Mouse (Mus musculus) bone marrow macrophage, adult 2 months (primary cell): ENCODE measurements at regions not wholly inside any gene's neighbourhood (a gene's known extent, or its start where the extent isn't known, plus 50 kb on each side); places are given as distances from the start of the nearest gene placed in this dataset.

Experiments used
- H3K27ac ChIP-seq: 2 replicates; pipeline ENCODE4 v1.5.1; 2012; ENCODE audit warnings: low read depth, low read length; ENCODE audit not compliant: insufficient read depth
- H3K4me1 ChIP-seq: 2 replicates; pipeline ENCODE4 v1.6.1; 2012; ENCODE audit warnings: low read length; ENCODE audit not compliant: control insufficient read depth, insufficient read depth
- H3K4me3 ChIP-seq: 2 replicates; pipeline ENCODE4 v1.5.1; 2012; ENCODE audit warnings: mild to moderate bottlenecking, low read length, moderate library complexity; ENCODE audit not compliant: insufficient read depth
- CTCF ChIP-seq: IDR thresholded peaks from 2 replicates; pipeline ENCODE4 v1.5.1; 2012; ENCODE audit warnings: low read depth, mild to moderate bottlenecking, low read length, moderate library complexity
- POLR2A ChIP-seq: IDR thresholded peaks from 2 replicates; pipeline ENCODE4 v1.6.1; 2012; ENCODE audit warnings: mild to moderate bottlenecking, low read depth, low read length, borderline replicate concordance

DNA sequence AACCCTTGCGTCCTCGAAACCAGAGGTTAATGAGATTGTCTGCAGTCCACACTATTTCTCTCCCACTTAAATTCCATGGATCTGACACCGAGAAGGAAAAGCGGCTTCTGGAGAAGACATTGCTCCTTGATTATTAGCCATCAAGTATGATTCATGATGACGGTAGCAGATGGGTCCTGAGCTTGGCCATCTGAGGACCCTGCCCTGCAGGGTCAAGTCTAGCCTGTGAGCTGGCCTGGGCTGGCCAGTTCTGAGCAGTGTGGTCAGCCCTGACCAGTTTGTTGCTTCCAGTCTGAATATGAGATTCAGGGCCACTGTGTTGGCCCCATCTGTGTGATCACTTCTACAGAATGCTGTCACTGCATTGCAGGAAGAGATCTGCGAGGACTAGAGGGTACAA, 1275.9 kb upstream of the A1bg start:
- H3K4me1 ChIP-seq = peaks cover 7% of the 10 kb centered on the region
- H3K4me3 ChIP-seq = no peak overlapping the region
- no peak overlapping the region for H3K27ac ChIP-seq
- no peak for TF ChIP-seq CTCF
- TF ChIP-seq POLR2A = no peak

DNA sequence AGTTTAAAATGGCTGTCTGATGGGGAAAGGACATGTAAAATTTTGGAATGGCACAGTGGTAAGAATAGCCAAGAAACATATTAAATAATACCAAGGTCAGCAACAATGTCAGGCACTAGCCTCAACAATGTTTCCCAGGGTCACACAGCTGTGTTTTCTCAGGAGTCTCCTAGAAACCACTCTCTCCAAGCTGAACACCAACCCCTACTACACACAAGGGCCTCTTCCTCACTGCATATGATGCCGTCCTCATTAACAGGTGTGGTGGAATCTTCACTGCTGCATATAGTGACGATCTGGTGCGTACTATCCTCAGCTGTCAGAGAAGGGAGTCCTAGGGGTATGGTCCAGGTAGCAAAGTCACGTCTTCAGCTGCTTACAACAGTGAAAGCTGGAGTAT, 1275.4 kb upstream of the A1bg start:
- TF ChIP-seq POLR2A = no peak
- TF ChIP-seq CTCF = no peak
- no peak overlapping the region for H3K27ac ChIP-seq
- H3K4me1 ChIP-seq = peaks cover 7% of the 10 kb centered on the region
- H3K4me3 ChIP-seq = no peak overlapping the region

DNA sequence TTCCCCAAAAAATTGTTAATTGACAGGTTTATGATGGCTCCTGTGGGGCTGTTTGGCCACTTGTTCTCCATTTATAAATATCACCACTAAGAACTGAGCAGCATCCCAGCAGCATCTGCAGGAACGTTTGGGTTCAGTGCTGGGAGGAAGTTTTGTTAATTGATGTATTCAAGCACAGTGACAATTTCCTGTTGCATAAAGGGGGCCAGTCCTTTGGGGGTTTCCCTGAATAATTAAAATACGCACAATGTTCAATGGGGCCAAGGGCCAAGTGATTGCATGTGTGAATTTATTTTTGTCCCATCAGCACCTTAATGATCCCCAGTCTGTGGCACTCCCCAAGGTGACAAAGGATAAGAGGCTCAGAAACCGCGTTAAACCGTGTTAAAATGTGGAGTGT, 1272.6 kb upstream of the A1bg start:
- Histone ChIP-seq H3K27ac (no peak overlapping the region), H3K4me1 (peaks cover 12% of the 10 kb centered on the region), H3K4me3 (no peak overlapping the region)
- TF ChIP-seq CTCF = no peak

DNA sequence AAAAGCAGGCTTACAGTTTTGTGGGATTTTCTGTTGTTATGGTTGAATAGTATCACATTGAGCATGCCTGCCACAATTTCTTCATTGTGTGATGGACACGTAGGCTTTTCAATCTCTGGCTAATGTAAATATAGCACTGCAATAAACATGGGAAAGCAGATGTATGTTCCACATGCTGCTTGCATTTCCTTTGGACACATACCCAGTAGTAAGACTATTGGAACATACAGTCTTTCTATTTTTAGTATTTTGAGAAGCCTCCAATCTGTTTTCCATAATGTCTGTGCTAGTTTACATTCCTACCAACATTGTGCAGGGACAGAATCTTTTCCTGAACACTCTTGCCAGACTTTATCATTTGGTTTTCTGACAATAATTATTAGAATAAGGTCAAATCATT, 1269.9 kb upstream of the A1bg start:
- Histone ChIP-seq H3K27ac (no peak overlapping the region), H3K4me1 (peaks cover 14% of the 10 kb centered on the region), H3K4me3 (no peak overlapping the region)
- TF ChIP-seq CTCF (no peak), POLR2A (no peak)

DNA sequence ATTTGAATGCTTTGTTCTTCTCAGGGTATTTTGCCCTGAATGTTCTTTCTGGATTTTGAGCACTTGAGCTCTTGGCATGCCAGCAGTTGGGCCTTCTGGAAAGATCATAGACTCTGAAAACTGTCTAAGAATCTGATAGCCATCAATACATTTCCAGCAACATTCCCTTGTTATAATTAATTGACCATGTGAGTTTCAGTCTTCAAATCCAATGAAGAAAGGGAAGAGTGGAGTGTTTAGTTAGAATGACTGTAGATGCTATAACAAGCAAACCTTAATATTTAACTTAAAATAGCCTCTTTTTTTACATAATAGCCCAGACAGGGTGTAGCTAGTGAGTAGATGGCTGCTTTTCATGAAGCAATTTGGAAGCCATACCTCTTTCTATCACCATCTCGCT, 1268.8 kb upstream of the A1bg start:
- Histone ChIP-seq H3K4me1 (peaks cover 14% of the 10 kb centered on the region), H3K27ac (no peak overlapping the region), H3K4me3 (no peak overlapping the region)
- no peak for TF ChIP-seq CTCF
- TF ChIP-seq POLR2A = no peak

DNA sequence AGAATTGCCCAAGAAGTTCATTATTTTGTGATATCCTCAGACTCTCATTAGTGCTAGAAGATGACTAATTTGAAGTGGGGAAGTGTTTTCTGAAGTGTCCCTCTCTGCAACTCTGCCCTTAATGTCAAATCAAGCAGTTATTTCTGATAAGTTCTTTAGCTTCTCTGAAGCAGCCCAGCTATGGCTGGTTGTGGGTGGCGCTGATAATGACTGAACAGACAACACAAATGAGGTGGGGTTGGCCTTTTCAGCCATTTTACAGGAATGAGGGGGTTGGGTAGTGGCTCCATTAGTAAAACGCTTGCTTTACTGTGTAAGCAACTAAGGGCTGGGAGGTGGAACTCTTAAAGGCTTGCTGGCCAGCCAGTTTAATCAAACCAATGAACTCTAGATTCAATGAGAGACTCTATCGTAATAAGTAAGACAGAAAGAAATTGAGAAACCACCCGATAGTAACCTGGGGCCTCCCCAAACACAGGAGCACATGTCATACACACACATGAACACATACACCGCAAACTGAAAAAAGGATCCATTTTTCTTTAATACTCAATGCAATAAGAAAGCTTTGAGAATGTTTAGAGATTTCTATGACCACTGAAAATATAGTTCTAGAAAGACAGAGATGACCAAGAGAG, 1268.3 kb upstream of the A1bg start:
- Histone ChIP-seq H3K27ac (no peak overlapping the region), H3K4me1 (peaks cover 14% of the 10 kb centered on the region), H3K4me3 (no peak overlapping the region)
- no peak for TF ChIP-seq POLR2A

DNA sequence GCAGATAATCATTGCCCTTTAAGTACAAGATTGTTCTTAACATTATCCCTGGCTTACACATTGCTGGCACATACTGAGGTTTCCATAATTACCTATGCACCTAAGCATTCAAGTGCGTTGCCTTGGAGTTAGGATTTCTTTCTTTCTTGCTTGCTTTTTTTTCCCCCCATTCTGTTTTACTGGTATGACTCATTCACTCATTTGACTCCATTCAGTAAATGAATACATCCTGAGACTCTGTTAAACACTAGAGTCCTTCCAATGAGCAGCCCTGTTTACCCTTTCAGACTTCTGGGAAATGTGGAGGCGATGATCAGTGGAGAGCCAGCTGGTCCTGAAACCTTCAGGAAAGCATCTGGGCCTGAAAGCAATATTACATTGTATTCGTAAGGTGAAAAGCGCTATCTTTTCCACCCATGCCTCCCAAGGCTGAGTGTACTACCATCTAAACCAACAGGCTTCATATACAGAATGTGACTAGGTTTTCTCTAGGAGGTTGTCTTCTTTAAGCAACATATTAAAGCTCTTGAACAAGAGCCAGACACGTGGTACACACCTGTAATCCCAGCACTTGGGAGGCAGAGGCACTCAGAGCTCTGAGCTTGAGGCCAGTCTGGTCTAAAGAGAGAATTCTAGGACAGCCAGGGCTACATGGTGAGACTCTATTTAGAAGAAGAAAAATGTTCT, 1267.6 kb upstream of the A1bg start:
- TF ChIP-seq POLR2A (no peak), CTCF (no peak)
- Histone ChIP-seq H3K4me3 (no peak overlapping the region), H3K27ac (no peak overlapping the region), H3K4me1 (peaks cover 10% of the 10 kb centered on the region)

DNA sequence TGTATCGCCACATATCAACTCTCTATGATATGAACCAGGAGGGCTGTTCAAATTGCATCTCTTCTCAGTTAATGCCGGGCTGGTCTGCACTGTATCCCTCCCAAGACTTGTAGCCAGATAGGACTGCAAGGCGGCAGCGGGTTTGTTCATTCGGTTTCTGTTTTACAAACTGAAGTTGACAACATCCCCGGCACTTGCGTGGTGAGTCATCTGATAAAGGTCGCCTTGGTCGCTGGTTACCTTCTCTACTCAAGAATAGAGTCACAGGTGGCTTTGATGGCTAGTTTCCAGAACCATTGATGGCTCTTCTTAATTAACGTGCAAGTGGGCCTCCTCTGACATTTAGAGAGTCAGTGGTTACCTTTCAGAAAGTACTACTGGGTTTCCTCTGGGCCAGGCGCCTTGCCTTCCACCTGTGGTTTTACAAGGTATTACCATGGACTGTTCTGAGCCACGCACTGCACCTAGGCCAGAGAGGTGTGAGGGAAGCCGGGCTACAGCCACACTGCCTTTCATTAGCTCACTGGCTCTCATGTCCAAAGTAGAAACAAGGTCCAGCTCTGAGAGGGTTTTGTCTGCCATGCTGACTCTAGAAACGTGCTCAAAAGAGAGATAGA, 1266.9 kb upstream of the A1bg start:
- H3K27ac ChIP-seq = no peak overlapping the region
- H3K4me3 ChIP-seq = no peak overlapping the region
- TF ChIP-seq POLR2A (no peak), CTCF (no peak)
- H3K4me1 ChIP-seq = peaks cover 7% of the 10 kb centered on the region; the same call in 1 of the 2 replicates

DNA sequence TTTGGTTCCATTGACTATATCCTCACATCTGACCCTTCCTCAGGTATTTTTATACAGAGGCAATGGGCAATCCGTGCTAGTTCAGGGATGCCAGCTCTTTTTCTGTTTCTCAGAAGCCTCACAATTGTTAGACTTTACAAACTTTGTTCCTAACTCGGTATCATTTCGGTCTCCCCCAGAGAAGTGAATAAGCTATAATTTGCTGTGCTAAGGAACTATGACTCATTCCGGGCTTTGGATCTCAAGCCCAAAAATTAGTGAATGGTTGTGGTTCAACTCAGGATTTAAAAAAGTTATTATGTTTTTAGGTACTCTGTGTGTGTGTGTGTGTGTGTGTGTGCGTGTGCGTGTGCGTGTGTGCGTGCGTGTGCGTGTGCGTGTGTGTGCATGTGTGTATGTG, 1263.7 kb upstream of the A1bg start:
- H3K4me1 ChIP-seq = peaks cover 11% of the 10 kb centered on the region
- no peak for TF ChIP-seq POLR2A
- TF ChIP-seq CTCF = no peak
- H3K27ac ChIP-seq = no peak overlapping the region
- H3K4me3 ChIP-seq = no peak overlapping the region

DNA sequence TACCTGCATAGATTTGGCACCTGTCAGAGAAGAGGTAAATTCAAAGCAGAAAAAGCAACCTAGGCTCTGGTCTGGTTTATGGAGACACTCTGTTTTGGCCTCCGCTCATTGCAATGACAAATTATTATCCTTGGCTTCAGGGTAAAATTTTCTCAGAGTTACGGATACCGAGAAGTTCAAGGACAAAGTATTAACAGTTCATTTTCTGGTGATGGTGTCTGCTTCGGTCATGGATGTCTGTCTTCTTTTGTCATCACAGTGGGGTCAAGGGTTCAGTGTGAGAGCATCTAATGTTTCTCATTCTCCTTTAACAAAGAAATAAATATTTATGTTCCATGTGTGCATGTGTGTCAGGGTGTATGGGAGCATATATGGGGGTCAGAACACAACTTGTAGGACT, 1261.0 kb upstream of the A1bg start:
- no peak overlapping the region for H3K27ac ChIP-seq
- no peak for TF ChIP-seq POLR2A
- TF ChIP-seq CTCF = no peak
- peaks cover 13% of the 10 kb centered on the region for H3K4me1 ChIP-seq
- no peak overlapping the region for H3K4me3 ChIP-seq
